Mouse (Mus musculus) ovary, postnatal 36 days (tissue): Measurements from ENCODE around the gene Ppara.

Experiments
- DNase-seq: peaks from one replicate; pipeline ENCODE4 v3.0.0; 2022; ENCODE audit warnings: low spot score, mixed read lengths

Gene Ppara

DNA sequence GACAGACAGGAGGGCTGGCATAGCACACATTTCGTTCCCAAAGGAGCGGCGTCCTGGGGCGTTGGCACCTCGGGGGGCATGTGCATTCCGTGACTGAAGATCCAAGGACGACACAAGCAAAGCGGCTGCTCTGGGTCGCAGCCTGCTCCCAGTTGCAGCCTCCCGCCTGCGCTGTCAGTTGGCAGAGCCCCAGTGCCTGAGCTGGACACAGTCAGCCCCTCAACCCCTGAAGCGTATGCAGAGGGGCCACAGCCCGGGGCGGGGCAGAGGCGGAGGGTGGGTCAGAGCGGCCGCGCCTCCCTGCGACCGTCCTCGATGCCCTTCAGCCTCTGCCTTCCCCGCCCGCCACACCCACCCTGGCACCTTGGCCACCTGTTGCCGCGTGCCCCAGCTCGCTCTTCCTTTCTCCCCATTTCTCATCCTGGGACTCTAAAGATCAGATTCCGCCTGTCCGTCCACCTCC, at the start of gene Ppara:
TSS of gene Ppara (plus strand) at position 413 of the 463 bp plus-strand sequence.
- no peak for DNase-seq

DNA sequence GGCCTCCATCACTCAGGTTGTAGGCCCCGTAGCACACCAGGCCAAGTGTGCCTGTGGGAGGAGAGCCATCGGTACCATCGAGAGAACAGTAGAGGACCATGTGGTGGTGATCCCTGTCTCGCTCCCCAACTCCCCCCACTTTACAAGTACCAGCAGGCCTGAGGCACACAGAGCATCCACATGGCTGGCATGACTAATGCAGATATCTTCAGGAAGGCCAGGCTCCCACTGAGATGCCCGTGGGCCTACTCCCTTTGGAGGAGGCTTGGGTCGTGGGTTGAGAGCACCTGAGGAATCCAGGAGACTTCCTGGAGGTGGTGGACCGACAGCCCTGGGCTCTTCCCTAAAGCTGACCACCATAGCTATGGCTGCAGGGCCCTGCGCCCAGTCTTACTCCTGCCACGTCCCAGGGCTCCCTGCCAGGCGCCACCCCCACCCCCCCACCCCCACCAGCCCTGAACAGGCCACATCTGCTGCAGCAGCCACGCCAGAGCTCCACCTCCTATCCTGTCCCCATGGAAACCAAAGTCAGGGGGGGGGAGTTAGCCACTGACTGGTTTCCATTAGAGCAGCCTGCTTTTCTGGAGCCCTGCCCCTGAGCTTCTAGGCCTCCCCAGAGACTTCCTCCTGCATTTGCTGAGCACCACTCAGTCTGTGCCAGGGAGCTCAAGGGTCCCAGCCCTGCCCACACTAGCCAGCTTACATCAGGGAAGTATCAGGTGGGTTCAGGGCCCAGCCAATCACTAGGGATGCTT, 48.0 kb upstream of the Ppara start:
- DNase-seq: peak; percentile 62

DNA sequence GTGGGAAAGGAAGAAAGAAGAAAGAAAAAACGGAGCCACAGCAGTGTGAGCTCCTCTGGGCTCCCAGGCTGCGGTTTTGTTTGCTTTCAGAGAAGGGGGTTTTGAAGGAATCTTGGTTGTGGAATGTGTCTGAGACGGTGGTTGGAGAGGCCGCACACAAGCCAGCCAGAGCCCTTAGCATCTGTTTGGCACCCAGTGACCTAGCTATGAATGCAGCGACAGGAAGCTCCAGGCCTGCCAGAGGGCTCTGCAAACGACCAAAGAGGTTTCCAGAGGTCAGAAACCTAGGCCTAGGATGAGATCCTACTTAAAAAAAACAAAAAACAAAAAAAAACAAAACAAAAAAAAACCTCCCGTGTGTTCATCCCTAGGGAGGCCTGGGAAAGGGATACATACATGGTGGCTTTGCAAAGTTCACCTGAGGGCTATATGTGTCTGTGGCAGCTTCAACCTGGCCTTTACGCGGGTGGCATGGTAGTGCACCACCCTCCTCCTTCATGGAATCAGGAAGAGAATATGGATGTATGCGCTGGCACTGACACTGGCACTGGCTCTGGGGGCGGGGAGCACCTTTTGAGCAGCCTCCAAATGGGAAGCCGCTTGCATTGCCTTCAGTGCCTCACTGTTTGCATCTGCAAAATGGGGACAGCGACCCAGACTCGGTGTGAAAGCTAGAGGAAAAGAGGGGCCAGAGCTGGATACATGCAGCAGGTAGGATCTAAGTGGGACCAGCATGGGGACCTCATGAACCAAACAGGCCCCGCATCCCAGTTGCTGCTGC, 47.0 kb upstream of the Ppara start:
- DNase-seq: no peak

DNA sequence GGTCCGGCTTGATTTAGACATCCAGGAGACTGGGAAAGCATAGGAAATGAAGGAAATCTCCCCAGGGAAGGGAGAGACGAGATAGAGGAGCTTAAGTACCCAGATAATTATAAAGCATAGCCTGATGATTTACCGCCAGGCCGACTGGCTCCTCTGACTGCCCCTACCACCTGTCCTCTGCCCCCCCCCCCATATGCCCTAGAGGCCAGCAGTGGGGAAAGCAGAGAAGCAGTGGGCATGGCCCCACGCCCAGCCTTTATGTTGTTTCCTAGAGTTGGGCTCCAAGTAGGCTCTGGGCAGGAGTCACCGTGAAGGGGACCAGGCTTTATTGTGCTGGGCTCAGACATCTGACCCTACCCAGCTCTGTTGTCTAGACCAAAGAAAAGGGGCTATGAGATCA, 46.0 kb upstream of the Ppara start:
- no peak for DNase-seq

DNA sequence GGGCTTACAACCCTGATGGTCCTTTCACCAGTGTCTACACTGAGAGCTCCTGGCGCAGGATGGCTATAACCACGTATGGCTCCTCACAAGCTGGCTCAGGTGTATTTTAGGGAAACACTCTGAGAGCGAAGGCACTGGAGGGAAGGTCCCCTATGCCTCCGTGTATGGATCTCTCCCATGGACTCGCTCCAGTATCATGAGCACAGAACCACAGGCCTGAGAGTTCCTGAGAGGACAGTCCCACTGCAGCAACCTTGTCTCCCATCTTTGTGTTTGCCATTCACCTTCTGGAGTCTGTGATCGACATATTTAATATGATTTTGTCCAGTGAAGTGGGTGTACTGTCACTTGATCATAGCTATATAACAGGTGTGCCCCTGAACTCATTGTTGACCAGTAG, 45.3 kb upstream of the Ppara start:
- DNase-seq: peak; percentile 2

DNA sequence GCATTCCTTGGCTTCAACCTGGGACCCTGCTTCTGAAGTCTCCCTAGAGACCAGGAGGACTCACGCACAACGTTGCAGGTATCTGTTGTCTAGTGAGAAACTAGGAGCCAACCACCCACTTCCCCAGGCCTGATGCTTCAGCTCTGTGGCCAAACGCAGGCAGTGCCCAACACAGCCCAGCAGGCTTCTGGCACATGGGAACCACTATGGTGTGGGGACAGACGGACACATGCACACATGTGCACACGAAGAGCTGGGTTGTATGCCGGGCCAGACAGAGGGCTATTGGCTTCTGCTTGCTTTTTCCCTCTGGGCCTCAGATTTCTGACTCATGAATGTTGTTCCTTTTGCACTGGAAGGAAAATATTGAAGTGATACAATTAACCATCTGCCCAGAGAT, 44.7 kb upstream of the Ppara start:
- DNase-seq: no peak

DNA sequence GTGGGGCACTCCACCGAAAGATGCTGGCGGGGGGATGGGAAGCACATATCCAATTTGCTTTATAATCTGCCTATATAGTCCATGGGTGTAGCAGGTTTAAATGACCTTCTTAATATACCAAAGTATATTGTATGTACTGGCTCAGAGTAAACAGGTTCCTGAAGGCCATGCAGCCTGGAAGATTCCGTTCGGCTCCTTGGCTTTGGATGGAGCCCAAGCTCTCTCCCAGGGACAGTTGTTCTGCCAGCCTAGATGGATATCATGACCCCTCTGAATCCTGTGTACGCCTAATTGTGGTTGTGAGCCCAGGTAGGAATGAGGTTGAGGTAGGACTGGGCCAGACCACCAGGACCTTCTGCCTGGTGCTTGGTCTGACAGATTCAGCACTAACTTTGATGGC, 43.9 kb upstream of the Ppara start:
- DNase-seq: no peak

DNA sequence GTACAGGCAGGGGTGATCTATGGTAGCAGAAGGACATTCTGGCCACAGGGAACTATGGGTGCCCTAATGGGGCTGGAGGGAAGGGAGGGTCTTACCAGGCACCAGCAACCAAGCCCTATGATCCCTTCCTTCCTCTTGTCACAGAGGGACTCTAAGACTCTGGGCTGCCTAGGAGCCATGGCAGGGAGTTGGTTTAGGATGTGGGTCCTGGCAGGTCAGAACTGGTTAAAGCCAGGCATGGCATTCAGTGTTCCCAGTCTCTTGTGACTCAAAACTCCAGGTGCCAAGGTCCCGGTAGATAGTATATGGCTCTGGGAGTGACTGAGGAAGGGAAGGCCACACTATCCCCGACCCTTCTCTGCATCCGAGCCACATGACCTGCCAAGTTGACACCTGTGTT, 41.7 kb upstream of the Ppara start:
- no peak for DNase-seq

DNA sequence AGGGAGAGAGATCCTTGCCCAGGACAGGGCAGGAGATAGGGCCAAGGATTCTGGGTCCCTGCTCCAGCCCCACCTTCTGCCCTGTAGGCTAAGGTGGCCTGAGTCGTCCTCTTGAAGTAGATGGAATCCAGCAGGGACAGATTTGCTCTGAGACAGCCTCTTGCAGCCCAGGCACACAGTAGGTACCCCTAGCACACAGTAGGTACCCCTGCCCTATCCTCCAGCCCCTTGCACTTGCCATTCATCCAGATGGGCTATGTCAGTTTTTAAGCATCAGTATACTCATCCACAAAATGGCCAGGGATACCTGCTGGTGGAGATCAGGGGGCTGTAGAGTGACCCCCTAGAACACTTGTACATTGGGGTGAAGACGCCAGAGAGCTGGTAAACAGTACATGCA, 41.0 kb upstream of the Ppara start:
- no peak for DNase-seq

DNA sequence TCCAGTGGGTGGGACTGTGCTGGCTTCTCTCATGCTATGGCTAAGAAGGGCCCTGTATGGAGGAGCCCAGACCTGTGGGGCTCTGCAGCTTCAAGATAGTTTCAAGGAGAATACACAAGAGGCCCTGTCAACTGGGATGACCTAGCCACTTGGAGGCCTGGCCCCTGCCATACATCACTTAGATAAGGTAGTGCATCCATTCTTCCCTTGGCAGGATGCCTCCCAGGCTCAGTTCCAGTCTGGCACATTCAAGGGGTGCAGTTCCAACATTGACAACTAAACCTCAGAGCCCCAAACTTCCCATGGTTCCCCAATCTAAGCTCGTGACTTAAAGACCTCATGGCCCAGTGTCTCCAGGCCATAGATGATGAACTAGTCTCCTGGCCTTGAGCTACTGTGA, 40.4 kb upstream of the Ppara start:
- no peak for DNase-seq

DNA sequence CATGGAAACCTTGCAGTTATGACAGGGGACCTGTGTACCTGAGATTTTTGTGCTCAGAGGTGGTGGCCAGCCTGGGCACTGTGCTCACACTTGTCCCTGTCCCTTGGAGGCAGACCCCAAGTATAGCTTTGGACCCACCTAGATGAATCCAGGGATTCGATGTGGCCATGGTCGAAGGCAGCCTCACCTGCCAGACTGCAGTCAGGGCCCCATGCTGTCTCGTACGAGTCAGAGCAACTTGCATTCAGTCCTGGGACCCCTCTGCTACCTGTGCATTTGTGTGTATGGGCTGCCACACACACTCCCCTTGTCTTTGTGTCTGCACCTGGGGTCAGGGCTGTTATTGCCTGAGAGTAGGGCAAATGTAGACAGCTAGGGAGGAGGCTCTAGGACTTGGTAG, 39.5 kb upstream of the Ppara start:
- DNase-seq: no peak

DNA sequence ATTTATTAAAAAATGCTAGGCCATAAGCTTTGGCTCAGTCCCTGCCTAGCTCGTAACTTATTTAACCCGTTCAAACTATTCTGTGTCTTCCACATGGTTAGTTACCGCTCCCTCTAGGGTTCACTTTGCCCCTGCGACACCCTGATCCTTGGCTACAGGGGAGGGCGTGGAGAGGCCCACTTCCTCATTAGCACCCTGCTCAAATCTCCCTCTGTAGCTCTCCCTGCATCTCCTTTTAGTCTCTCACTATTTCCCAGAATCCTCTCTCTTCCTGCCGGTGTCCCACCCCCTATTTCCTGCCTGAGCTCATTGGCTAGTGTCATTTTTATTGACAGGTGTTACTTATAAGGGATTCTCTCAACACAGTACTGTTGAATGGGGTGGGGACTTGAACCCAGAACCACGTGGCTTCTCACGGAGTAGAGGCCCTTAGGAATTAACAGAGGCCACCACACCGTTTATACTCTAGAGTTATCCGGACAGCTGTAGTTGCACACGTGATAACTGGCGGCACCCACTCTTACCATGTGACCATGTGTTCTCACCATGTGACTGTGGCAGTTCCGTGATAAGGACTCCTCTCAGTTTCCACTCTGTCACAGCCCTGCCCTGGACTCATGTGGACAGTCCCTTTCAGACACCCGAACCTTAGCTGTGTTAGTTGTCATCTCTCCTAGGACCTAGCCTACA, 36.3 kb upstream of the Ppara start:
- no peak for DNase-seq

DNA sequence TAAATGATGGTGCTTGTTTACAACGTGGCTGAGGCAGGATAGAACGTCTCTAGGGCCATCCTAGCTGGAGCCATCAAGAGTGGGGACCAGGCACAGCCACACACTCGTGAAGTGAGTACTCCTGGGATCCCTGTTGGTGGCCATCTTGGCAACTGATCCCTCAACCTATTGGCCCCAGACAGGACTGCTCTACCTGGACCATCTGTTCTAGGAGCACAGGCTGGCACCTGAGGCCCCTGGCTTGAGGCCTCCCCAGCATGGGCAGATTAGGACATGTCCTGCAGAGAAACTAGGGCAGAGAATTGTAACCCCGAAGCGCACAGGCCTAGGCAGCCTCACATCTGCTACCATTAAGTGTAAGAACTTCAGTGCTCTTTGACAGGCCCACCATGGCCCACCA, 35.3 kb upstream of the Ppara start:
- DNase-seq: no peak

DNA sequence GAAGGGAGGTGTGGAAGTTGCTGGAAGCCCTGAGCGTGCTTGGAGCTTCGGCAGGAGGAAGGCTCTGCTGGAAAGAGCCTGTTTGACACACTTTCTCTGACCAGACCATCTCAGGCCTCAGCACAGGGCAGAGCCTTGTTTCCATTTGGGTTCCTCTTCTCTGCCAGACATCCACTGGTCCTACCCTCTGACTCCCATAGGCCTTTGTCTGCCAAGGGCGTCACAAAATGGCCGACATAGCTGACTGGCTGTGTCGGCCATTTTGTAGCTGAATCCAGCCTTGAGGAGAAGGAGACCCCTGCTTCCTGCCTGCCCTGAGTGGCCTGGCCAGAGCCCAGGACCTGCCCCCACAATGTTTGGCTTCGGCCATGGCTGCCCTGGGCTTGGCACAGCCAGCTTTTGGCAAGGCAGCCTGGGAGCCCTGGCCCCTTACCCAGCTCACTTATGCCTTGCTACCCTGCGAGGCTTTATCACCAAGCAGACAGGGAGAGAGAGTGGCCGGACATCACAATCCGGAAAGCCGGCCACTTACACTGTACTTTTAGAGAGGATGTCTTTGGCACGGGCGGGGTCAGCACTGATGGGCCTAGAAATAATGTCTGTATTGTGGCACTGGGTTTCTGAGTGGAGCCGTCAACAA, 34.8 kb upstream of the Ppara start:
- DNase-seq: no peak

DNA sequence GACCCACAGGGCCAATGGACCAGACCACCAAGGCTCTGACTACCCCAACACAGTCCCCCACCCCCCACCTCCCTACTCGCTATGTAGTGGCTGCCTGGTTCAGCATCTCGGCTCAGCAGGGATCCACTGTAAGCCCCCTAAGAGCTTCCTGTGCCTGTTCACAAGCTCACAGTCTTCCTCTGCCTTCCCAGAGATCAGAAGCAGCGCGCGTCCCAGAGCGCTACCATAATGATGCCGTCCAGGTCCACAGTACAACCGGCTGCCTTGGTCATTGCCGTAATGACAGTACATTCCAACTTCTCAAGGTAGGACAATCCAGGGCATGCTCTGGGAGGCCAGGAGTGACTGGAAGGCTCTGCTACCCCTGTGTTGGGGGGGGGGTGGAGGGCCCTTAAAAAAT, 34.1 kb upstream of the Ppara start:
- DNase-seq: no peak

DNA sequence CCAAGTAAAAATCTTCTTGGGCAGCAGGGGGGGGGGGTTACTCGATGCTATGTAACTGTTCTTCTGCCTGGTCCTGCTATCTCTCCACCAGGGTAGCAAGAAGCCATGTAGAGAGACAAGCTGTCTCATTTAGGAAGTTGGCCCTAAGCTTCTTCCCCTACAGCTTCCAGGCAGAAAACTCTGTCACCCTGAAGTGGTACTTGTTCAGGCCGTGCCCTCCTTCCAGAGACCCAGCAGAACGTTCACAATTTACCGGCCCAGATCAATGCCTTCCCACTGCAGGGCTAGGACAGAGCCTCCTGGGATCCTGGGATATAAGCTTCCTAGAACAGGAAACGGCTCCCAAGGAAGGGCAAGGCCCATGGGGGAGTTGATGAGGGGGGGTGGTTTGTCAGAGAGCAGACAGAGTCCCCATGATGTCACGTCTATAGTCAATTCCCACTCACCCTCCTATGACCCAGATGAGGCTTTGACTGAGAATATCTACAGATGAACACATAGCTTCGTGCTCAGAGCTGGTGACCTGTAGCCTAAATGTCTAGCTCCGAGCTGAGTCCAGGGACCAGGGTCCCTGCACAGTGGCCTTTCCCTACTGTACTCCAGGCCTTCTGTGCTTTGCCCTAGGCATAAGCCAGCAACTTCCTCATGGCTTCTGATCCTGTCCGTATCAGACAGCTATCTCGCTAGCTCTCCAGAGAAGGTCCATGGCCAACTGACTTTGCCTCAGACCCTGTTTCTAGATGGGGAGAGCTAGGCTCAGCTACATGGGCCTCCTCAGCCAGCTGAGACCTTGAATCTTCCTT, 33.5 kb upstream of the Ppara start:
- no peak for DNase-seq

DNA sequence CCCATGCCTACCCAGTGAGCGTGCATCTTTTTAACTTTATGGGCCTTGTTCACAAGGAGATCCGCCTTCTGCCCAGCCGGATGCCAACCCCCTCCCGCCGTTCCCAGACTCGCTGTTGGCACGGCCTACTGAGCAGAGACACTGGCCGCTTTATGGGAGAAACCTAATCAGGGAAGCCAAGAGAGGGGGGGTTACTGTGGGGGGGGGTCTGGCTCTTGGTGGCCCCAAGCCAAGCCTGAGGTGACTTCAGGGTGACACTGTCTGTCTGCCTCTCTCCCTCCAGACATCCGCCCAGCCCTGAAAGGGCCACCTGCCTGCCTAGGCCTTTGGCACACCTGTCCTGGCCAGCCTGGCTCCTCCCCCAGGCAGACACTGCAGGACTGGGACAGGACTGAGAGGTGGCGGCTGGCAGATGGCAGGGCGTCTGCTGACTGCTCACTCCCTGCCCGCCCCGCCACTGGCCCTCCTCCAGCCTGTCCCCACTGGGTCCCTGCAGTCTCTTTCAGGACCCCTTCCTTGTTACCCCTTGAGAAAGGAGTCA, 32.3 kb upstream of the Ppara start:
- no peak for DNase-seq

DNA sequence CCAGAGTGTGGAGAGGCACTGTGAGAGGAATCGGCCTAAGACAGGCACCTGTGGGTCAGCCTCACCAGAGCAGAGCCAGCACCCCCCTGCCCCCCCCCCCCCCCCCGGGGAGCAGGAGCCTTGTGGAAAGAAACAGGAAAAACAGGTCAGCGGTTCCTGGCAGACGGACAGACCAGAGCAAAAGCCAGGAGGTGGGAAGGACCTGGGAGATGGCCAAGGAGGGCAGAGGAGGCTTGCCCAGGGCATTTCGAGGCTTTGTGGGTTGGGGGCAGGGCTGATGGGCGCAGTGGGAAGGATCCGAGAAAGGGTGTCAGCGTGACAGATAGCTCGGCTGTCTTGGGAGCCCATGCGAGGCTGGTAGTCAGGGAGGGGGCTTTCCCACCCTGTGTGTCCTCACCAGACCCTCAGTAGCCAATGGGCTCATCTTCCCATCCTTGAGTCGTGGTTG, 31.6 kb upstream of the Ppara start:
- DNase-seq: peak; percentile 74

DNA sequence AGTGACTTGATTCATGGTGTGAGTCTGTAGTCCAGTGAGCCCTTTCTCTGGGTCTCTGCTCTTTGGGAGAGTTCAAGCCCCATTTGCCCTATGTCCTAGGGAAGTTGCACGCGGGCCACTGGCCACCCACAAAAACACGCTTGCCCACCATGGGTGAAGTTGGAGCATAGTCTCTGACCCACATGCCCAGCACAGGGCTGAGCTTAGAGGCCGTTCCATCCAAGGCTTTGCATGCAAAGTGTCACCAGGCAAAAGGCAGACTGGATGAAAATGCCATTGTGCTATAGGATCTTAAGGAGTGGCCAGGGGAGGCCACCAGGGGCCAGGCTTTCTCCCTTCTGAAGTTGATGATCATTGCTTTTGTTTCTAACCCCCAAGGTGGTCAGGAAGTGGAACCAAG, 30.9 kb upstream of the Ppara start:
- DNase-seq: no peak

DNA sequence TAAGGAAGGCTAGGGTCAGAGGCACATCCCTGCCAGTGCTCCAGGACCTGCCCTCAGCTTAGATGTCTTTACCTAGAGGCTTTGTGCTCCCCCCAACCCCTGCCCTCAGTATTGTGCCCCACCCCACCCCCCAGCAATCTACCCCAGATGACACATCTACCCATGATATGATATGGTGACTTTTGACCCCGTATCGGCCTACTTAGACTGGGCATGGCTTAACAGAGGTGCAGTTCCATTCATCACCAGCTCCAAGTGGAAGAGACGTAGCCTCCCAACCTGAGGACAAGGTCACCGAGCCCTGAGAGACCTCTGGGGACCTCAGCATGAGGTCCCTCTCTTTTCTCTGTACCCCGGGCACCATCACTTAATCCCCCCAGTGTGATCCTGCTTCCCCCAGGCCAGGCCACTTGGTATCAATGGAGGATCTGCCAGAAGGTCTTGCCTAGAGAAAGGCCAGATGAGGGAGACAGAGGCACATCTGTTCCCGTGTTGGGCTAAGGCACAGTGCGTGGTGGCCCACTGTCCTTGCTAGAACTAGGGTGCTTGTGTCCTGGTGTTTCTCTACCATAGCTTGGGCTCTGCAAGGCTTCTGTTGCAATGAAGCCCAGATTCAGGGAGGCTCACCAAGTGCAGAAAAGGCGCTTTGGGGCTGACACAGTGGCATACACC, 30.3 kb upstream of the Ppara start:
- DNase-seq: no peak
